Mouse (Mus musculus) cerebellum, adult 2 months (tissue): ENCODE data around the gene Bora.

Experiments used
- CTCF ChIP-seq: fragments of 200-500 bp; IDR thresholded peaks from 2 replicates; pipeline ENCODE4 v1.5.1; 2011; ENCODE audit warnings: low read depth, mild to moderate bottlenecking, control low read depth, low read length, moderate library complexity, borderline replicate concordance; ENCODE audit not compliant: insufficient read depth
- POLR2A ChIP-seq: fragments of 200-500 bp; IDR thresholded peaks from 2 replicates; pipeline ENCODE4 v1.6.1; 2011; ENCODE audit warnings: low read length, control low read depth, borderline replicate concordance; ENCODE audit not compliant: insufficient read depth

- TF ChIP-seq CTCF (no peak), POLR2A (no peak)
Observed at GRCm38 (mm10) chr14:99063091-99063490, 17.1 kb downstream of the Bora start.
